Mouse (Mus musculus): Measurements from ENCODE around the gene Slc22a7. TPM values are rescaled to one million over a fixed set of nuclear protein-coding genes. Genes with fewer than 3 reads are reported as not detected.

The Slc22a7 gene
- polyA plus RNA-seq (2016; fragmentation: Nextera tagmentation; extraction: Ambion mirVana) = not detected in 2 replicates

DNA sequence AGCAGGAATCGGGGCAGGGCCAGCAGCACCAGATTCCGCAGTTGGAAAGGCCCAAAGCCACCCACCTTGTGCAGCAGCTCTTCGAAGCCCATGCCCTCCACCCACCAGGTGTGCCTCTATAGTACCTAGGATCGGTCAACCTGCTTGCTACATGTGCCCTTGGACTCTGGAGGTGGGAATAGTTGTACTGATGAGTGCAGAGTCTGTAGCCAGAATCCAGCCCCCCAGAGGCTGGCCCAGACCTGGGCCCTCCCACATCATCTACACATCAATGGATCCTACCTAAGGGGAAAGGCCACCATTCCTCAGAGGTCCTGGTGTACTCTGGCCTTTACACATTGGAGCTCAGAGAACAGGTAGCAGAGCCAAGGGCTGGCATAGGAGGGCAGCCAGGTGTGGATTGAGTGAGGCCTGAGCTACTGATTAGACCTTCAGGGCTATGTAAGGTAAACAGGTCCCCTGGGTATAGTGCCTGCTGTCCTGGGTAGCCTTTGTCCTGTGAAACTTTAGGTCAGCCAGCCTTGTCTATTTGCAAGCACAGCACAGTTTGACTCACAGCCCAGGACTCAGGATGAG is at the start of gene Slc22a7:
Slc22a7 (minus strand) TSS at position 160 of the 576 bp plus-strand sequence.
- H3K36me3 ChIP-seq = no peaks in the 10 kb centered on the region
- 77% methylated on average over 4 of the region's 4 CpGs for WGBS
- H3K4me2 ChIP-seq = no peak within 1 kb of the TSS
- no peak within 1 kb of the TSS for H3K9ac ChIP-seq
- ATAC-seq (ENCODE audit: insufficient number of reproducible peaks, low FRiP score) = no peak
- no peak within 1 kb of the TSS for H3K4me3 ChIP-seq
- no peak within 1 kb of the TSS for H3K27ac ChIP-seq (ENCODE audit: poor library complexity, severe bottlenecking)
- H3K9me3 ChIP-seq (replicated peaks) = no peaks in the 10 kb centered on the region
- H3K27me3 ChIP-seq (replicated peaks) = peaks cover 67% of the 10 kb centered on the region
- H3K4me1 ChIP-seq (replicated peaks) = peaks cover 10% of the 10 kb centered on the region

DNA sequence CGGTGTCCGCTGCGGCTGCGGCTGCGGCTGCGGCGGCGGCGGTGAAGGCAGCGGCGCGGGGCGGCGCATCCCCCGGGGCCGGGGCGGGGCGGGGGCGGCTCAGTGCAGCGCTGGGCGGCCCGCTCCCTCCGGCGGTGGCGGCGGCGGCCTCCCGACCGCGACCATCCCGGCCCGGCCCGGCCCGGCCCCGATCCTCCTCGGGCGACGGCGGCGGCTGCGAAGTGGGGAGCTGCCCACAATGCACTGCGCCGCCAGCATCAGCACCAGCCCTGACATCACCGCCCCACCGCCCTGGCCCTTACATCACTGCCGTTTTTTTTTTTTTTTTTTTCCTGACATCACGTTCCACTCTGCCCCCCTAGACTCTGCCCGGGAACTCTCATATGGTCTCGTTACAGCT is 49.2 kb upstream of the Slc22a7 start, which contains the start of gene Ttbk1:
Ttbk1 (minus strand) TSS at position 245 of the 400 bp plus-strand sequence.
- H3K4me1 ChIP-seq (replicated peaks) = peaks cover 16% of the 10 kb centered on the region

DNA sequence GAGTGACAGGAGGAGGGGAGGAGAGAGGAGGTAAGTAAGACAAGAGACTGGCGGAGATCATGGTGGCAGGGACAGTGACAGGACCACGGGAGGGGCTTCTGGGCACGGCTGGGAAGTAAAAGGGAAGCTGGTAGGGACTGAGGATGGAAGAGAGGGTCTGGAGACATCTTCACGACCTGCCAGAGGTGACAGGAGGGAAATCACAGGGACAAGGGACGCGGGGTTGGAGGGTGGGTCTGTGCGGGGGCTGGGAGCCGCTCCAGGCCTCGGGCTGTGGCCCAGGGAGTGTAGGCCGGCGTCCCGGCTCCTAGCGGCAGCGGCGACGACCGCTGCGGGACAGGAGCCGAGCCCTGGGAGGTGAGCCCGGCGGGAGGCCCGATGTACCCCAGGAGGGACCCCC is 48.7 kb upstream of the Slc22a7 start:
- ATAC-seq (ENCODE audit: insufficient number of reproducible peaks, low FRiP score) = no peak
- Histone ChIP-seq H3K4me2 (peak overlapping the region; percentile 81), H3K4me1 (replicated peaks) (peaks cover 16% of the 10 kb centered on the region), H3K27ac (ENCODE audit: poor library complexity, severe bottlenecking) (no peak overlapping the region), H3K27me3 (replicated peaks) (peaks cover 84% of the 10 kb centered on the region), H3K36me3 (no peaks in the 10 kb centered on the region), H3K9me3 (replicated peaks) (no peaks in the 10 kb centered on the region), H3K9ac (peak overlapping the region; percentile 57; the same call in 1 of the 2 replicates), H3K4me3 (peak overlapping the region; percentile 52)
- 3% methylated on average over 20 of the region's 22 CpGs for WGBS

More for the DNA sequence above, 49.2 kb upstream of the Slc22a7 start, which contains the start of gene Ttbk1:
- Histone ChIP-seq H3K4me3 (peak within 1 kb of the TSS; percentile 52), H3K4me2 (peak within 1 kb of the TSS; percentile 81), H3K27me3 (replicated peaks) (peaks cover 84% of the 10 kb centered on the region), H3K9me3 (replicated peaks) (no peaks in the 10 kb centered on the region), H3K27ac (ENCODE audit: poor library complexity, severe bottlenecking) (no peak within 1 kb of the TSS), H3K36me3 (no peaks in the 10 kb centered on the region), H3K9ac (peak within 1 kb of the TSS; percentile 57; the same call in 1 of the 2 replicates)
- ATAC-seq (ENCODE audit: insufficient number of reproducible peaks, low FRiP score) = 0 out of 2 replicates have a peak, but pooled peaks have one; percentile 13
- WGBS = 3% methylated on average over 18 of the region's 49 CpGs

DNA sequence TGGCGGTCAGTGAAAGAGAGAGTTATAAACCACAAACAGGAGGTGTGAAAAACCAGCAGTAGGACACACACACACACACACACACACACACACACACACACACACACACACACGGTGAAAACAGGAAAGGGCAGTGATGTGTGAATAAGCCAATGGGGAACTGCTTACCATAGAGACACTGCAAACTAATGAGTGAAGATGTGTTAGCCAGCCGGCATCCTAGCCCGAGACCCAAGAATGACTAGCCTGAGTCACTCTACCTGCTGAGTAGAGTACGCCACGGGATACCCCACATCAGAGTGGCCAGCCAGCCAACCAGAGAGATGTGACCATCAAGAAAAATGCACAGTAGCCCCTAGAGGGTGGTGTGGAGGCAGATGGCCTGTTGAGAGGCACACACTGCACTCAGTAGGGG is 46.2 kb upstream of the Slc22a7 start:
- Histone ChIP-seq H3K4me2 (peak overlapping the region; percentile 81), H3K4me1 (replicated peaks) (peaks cover 16% of the 10 kb centered on the region), H3K36me3 (no peaks in the 10 kb centered on the region), H3K9me3 (replicated peaks) (no peaks in the 10 kb centered on the region), H3K4me3 (peak overlapping the region; percentile 46), H3K27me3 (replicated peaks) (peaks cover 96% of the 10 kb centered on the region), H3K27ac (ENCODE audit: poor library complexity, severe bottlenecking) (no peak overlapping the region), H3K9ac (no peak overlapping the region)
- ATAC-seq (ENCODE audit: insufficient number of reproducible peaks, low FRiP score) = no peak; the same call in 1 of the 2 replicates
- 19% methylated on average over 6 of the region's 6 CpGs for WGBS

DNA sequence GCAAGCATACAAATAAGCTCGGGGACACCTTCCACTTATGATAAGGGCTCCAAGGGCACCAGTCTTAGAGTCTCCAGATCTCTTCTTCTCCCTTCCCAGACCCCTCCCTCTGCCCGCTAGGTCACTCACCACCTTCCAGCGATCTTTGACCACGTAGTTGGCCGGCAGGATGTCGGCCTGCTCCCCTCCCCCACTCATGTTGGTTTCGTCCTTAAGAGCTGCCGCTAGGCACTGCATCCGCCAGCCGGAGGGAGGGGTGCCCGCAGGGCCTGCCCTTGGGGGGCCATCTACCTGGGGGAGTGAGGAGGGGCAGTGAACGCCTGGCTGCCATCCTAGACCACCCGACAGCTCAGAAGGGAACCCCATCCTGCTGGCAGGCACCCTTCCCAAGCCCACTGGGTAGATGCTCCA is 45.8 kb upstream of the Slc22a7 start:
- peak overlapping the region; percentile 46 for H3K4me3 ChIP-seq

DNA sequence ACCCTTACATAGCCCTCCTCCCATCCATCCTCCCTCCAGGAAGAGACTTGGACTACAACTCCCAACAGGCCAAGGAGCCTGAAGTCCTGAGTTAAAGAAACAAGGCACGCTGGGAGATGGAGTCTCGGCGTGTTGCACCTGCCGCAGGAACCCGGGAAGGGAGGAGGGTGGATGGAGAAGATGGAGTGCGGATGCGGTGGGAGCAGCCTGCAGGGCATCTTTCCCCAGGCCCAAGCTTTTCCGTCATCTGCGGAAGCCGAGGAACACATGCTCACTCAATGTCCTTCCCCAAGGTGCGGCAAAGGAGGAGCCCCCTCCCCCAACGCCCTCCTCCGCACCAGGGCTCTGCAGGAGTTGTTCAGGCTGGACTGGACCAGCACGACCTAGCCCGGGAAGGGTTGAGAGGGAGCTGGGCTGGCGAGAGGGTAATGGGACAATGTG is 45.3 kb upstream of the Slc22a7 start:
- Histone ChIP-seq H3K4me3 (peak overlapping the region; percentile 46), H3K36me3 (no peaks in the 10 kb centered on the region), H3K27me3 (replicated peaks) (peaks cover 96% of the 10 kb centered on the region), H3K4me1 (replicated peaks) (peaks cover 16% of the 10 kb centered on the region), H3K9ac (peak overlapping the region; percentile 18), H3K9me3 (replicated peaks) (no peaks in the 10 kb centered on the region), H3K27ac (ENCODE audit: poor library complexity, severe bottlenecking) (no peak overlapping the region), H3K4me2 (peak overlapping the region; percentile 81)
- ATAC-seq (ENCODE audit: insufficient number of reproducible peaks, low FRiP score) = peak; percentile 43
- WGBS = 1% methylated on average over 16 of the region's 16 CpGs

More for the DNA sequence above, 45.8 kb upstream of the Slc22a7 start:
- H3K4me2 ChIP-seq = peak overlapping the region; percentile 81
- peaks cover 96% of the 10 kb centered on the region for H3K27me3 ChIP-seq (replicated peaks)
- peak overlapping the region; percentile 18 for H3K9ac ChIP-seq
- 2% methylated on average over 13 of the region's 13 CpGs for WGBS
- H3K9me3 ChIP-seq (replicated peaks) = no peaks in the 10 kb centered on the region
- peak; percentile 46 for ATAC-seq (ENCODE audit: insufficient number of reproducible peaks, low FRiP score)
- H3K27ac ChIP-seq (ENCODE audit: poor library complexity, severe bottlenecking) = no peak overlapping the region
- no peaks in the 10 kb centered on the region for H3K36me3 ChIP-seq
- H3K4me1 ChIP-seq (replicated peaks) = peaks cover 16% of the 10 kb centered on the region

DNA sequence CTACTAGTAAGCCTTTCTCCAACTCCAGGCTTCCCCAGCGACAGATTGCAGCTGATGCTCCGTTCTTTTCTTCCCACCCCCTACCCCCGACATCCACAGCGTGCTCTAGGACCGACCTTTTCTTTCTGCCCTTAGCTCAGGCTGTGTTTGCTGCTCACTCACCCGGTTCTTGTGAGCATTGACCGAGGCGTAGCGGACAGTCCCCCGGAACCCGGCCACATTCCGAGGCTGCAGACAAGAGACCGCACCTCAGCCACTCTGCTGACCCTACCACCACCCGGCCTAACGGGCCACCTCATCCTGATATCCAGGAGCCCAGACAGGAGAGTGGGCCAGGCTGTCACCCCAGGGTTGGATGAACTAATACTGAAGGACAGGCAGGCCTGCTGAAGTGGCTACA is 39.0 kb upstream of the Slc22a7 start:
- 84% methylated on average over 15 of the region's 15 CpGs for WGBS
- peaks cover 51% of the 10 kb centered on the region for H3K27me3 ChIP-seq (replicated peaks)

DNA sequence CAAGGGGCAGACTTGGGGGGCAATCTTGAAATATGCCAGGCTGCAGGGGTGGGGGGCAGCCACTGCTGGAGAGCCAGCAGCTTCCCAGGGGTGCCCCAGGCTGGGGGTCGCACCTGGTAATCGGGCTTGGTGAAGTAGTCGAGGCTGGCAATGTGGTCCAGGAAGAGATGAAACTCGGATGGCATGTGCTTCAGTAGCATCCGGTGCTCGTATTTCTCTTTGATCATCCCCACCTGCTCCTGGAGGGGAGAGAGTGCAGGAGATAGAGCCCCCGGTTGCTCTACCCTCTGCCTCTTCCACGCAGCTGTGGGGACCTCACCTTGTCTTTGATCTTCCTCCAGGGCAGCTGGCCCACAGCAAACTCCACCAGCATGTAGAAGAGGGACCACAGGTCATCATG is 38.3 kb upstream of the Slc22a7 start:
- no peak for ATAC-seq (ENCODE audit: insufficient number of reproducible peaks, low FRiP score)
- no peak overlapping the region for H3K9ac ChIP-seq
- H3K4me2 ChIP-seq = no peak overlapping the region
- H3K4me3 ChIP-seq = no peak overlapping the region
- H3K4me1 ChIP-seq (replicated peaks) = no peaks in the 10 kb centered on the region; the same call in 1 of the 2 replicates
- no peak overlapping the region for H3K27ac ChIP-seq (ENCODE audit: poor library complexity, severe bottlenecking)
- 66% methylated on average over 8 of the region's 8 CpGs for WGBS
- H3K9me3 ChIP-seq (replicated peaks) = no peaks in the 10 kb centered on the region
- H3K36me3 ChIP-seq = no peaks in the 10 kb centered on the region
- peaks cover 45% of the 10 kb centered on the region for H3K27me3 ChIP-seq (replicated peaks)

More for the DNA sequence above, 39.0 kb upstream of the Slc22a7 start:
- Histone ChIP-seq H3K27ac (ENCODE audit: poor library complexity, severe bottlenecking) (no peak overlapping the region), H3K4me1 (replicated peaks) (no peaks in the 10 kb centered on the region; the same call in 1 of the 2 replicates), H3K4me3 (no peak overlapping the region), H3K9me3 (replicated peaks) (no peaks in the 10 kb centered on the region), H3K36me3 (no peaks in the 10 kb centered on the region), H3K4me2 (no peak overlapping the region), H3K9ac (no peak overlapping the region)
- no peak for ATAC-seq (ENCODE audit: insufficient number of reproducible peaks, low FRiP score)

DNA sequence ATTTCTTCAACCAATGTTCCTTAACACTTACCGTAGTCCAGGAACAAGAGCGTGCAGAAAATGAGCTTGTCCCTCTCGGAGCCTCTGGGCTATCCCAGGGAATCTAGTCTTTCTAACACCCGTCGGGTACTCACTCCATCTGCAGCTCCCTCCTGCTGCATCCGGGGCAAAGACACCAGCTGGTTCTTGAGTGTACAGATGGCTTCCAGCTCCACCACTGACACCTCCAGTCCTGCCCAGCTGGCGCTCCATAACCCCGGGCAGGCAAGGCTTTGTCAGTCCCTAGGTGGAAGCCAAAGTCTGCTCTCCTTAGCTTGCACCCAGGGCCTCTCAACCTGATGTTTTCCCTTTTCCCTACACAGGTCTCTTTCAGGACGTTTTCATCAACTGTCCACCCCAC is 29.6 kb upstream of the Slc22a7 start:
- Histone ChIP-seq H3K27ac (ENCODE audit: poor library complexity, severe bottlenecking) (no peak overlapping the region), H3K4me1 (replicated peaks) (no peaks in the 10 kb centered on the region), H3K36me3 (no peaks in the 10 kb centered on the region), H3K4me3 (no peak overlapping the region), H3K9ac (no peak overlapping the region), H3K9me3 (replicated peaks) (no peaks in the 10 kb centered on the region), H3K4me2 (no peak overlapping the region), H3K27me3 (replicated peaks) (peaks cover 32% of the 10 kb centered on the region; the same call in 1 of the 2 replicates)
- ATAC-seq (ENCODE audit: insufficient number of reproducible peaks, low FRiP score) = no peak
- WGBS = 74% methylated on average over 9 of the region's 9 CpGs

DNA sequence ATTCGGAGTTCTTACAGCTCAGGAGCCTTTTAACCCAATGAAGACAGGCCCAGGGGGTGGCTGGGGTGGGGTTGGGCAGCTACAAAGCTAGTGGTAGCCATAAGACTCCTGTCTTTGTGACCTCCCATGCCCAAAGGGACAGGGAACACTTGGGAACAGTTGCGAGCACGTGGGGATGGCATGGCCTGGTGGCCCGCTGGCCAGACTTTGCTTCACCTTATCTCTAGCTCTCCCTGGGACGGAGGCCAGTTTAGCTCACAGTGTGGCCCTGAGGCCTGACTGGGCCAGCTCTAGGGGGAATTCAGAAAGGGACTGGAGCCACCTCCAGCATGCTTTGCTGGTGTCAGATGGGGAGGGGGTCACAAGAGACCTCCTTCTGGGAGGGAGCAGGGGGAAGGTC is 24.0 kb upstream of the Slc22a7 start:
- no peak for ATAC-seq (ENCODE audit: insufficient number of reproducible peaks, low FRiP score)
- Histone ChIP-seq H3K9ac (no peak overlapping the region), H3K4me3 (no peak overlapping the region), H3K4me2 (no peak overlapping the region), H3K27ac (ENCODE audit: poor library complexity, severe bottlenecking) (no peak overlapping the region), H3K9me3 (replicated peaks) (no peaks in the 10 kb centered on the region), H3K36me3 (no peaks in the 10 kb centered on the region), H3K4me1 (replicated peaks) (peaks cover 44% of the 10 kb centered on the region), H3K27me3 (replicated peaks) (peaks cover 75% of the 10 kb centered on the region)
- WGBS = 39% methylated on average over 5 of the region's 5 CpGs

DNA sequence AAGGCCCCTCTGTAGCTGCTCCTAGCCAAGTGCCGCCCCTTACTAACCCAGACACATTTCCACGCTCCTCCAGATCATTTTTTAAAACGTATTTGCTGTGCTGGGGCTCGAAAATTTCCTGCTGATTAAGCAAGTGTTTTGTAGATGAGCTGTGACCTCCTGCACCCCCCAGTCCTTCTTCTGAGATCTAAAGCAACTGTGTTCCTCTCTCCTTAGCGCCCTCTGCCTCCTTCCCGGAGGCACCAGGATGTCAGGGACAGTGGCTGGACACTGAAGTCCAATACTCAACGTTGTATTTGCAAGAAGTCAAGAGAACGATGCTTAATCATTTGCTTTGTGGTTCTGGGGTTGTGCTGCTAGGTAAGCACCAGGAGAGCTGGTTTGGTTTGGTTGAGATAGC is 23.1 kb upstream of the Slc22a7 start:
- peaks cover 73% of the 10 kb centered on the region for H3K27me3 ChIP-seq (replicated peaks)
- 8% methylated on average over 8 of the region's 8 CpGs for WGBS
- H3K36me3 ChIP-seq = no peaks in the 10 kb centered on the region
- H3K4me2 ChIP-seq = peak overlapping the region; percentile 86
- peak overlapping the region; percentile 71 for H3K9ac ChIP-seq
- peaks cover 44% of the 10 kb centered on the region for H3K4me1 ChIP-seq (replicated peaks)
- ATAC-seq (ENCODE audit: insufficient number of reproducible peaks, low FRiP score) = no peak
- no peaks in the 10 kb centered on the region for H3K9me3 ChIP-seq (replicated peaks)
- H3K4me3 ChIP-seq = peak overlapping the region; percentile 51
- no peak overlapping the region for H3K27ac ChIP-seq (ENCODE audit: poor library complexity, severe bottlenecking)

Data from heart, embryonic 12.5 days (tissue).